Mouse (Mus musculus): ENCODE measurements at regions not wholly inside any gene's neighbourhood (a gene's known extent, or its start where the extent isn't known, plus 50 kb on each side); places are given as distances from the start of the nearest gene placed in this dataset.

DNA sequence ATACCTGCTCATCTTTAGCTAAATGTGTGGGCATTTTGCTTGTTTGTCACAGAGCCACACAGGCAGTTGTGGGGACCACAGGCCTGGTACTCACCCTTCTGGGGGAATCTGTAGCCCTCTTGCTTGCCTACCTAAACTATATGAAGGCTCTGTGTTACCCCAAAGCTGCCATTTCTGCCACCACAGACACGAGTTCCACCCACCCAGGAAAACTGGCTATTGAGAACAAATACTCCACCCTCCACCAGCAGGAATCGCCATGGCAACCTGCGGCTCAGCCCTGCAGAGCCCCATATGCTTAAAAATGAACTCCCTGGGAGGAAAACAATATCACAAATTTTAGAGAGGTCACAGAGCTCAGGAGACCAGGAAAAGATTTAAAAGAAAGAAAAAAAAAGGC, 76.0 kb upstream of the Ywhaq start:
- Histone ChIP-seq H3K4me3 (ENCODE audit: insufficient read depth, low read depth, low read length) (no peak overlapping the region), H3K4me1 (ENCODE audit: control insufficient read depth, insufficient read depth, low read length) (peaks cover 7% of the 10 kb centered on the region), H3K27ac (ENCODE audit: insufficient read depth, low read depth, low read length) (peak overlapping the region; percentile 89)
- WGBS, result 18% methylated on average over 3 of the region's 3 CpGs
- TF ChIP-seq CTCF (IDR thresholded peaks at IDR 0.05; ENCODE audit: insufficient read depth, low read depth, low read length) (no peak), POLR2A (IDR thresholded peaks at IDR 0.05; ENCODE audit: insufficient read depth, low read depth, low read length) (no peak)

DNA sequence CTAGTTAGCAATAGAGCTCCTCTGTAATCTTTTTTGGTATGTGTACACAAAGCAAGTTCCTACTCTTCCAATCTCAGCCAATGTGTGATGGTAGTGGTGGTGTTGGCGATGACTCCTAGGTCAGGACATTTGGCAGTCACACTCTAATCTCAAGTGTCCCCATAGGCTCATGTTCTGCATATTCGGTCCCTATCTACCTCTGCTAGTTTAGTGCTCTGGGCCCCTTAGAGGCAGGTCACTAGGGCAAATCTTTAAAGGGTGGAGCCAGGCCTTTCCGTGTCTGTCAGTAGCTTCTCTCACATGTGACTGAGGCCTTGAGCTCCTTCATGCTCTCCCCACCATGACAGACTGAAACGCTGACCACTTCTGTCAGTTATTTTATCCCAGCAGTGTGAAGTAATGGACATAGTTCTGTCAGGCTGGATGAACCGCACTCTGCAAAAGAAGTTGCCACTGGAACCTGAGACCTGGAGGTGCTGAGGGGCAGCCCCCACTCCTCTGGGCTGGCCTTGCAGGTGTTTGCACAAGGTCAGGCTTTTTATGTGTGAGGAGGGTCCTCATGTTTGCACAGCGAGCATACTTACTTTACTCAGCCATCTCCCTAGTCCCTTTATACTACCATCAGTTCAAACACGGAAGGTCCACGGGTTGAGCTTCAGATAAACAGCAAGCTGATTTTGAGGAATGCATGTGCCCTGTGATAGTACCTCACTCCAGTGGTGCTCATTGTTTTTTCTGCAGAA, 75.3 kb upstream of the Ywhaq start:
- Histone ChIP-seq H3K4me3 (ENCODE audit: insufficient read depth, low read depth, low read length) (no peak overlapping the region), H3K4me1 (ENCODE audit: control insufficient read depth, insufficient read depth, low read length) (peaks cover 7% of the 10 kb centered on the region), H3K27ac (ENCODE audit: insufficient read depth, low read depth, low read length) (peak overlapping the region; percentile 89)
- TF ChIP-seq POLR2A (IDR thresholded peaks at IDR 0.05; ENCODE audit: insufficient read depth, low read depth, low read length) (no peak), CTCF (IDR thresholded peaks at IDR 0.05; ENCODE audit: insufficient read depth, low read depth, low read length) (no peak)
- WGBS, result 74% methylated on average over 8 of the region's 8 CpGs

DNA sequence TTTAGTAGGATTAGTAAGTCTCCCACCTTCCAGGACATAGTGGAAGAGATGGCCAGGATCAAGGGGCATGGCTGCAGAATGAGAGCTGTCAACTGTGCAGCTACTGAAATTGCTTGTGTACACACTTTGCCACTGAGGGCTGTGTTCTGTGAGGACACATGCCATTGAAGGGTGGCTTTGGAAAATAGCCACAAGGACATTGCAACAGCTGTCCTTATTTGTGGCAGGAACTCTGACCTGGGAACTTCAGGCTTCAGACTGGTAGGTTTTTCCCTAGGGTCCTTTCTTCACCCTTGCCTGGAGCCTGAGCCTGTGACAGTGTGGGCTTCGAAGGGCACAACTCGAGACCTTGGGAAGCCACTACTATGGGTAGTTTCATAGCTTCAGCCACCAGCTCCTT, 64.2 kb upstream of the Ywhaq start:
- 91% methylated on average over 2 of the region's 2 CpGs for WGBS
- Histone ChIP-seq H3K4me1 (ENCODE audit: control insufficient read depth, insufficient read depth, low read length) (no peaks in the 10 kb centered on the region), H3K4me3 (ENCODE audit: insufficient read depth, low read depth, low read length) (no peak overlapping the region), H3K27ac (ENCODE audit: insufficient read depth, low read depth, low read length) (no peak overlapping the region)
- TF ChIP-seq CTCF (IDR thresholded peaks at IDR 0.05; ENCODE audit: insufficient read depth, low read depth, low read length) (no peak), POLR2A (IDR thresholded peaks at IDR 0.05; ENCODE audit: insufficient read depth, low read depth, low read length) (no peak)

- no peak for TF ChIP-seq POLR2A (IDR thresholded peaks at IDR 0.05; ENCODE audit: insufficient read depth, low read depth, low read length)
- no peak for TF ChIP-seq CTCF (IDR thresholded peaks at IDR 0.05; ENCODE audit: insufficient read depth, low read depth, low read length)
- WGBS, result 67% methylated on average over 2 of the region's 2 CpGs
- Histone ChIP-seq H3K27ac (ENCODE audit: insufficient read depth, low read depth, low read length) (no peak overlapping the region), H3K4me1 (ENCODE audit: control insufficient read depth, insufficient read depth, low read length) (no peaks in the 10 kb centered on the region), H3K4me3 (ENCODE audit: insufficient read depth, low read depth, low read length) (no peak overlapping the region)
Measured at GRCm38 (mm10) chr12:21480226-21480625, 62.8 kb upstream of the Ywhaq start.

DNA sequence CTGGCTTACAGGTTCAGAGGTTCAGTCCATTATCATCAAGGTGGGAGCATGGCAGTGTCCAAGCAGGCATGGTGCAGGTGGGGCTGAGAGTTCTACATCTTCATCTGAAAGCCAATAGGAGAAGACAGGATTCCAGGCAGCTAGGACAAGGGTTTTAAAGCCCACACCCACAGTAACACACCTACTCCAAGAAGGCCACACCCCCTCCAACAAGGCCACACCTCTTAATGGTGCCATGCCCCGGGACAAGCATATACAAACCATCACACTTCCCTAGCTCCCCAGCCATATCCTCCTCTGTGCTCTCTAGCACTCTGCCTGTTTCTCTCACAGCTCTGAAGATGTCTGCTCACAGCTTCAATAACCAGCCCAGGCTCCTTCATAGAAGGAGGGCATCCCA, 61.8 kb upstream of the Ywhaq start:
- no peaks in the 10 kb centered on the region for H3K4me1 ChIP-seq (ENCODE audit: control insufficient read depth, insufficient read depth, low read length)
- 63% methylated on average over 1 of the region's 1 CpGs for WGBS
- TF ChIP-seq POLR2A (IDR thresholded peaks at IDR 0.05; ENCODE audit: insufficient read depth, low read depth, low read length) (no peak), CTCF (IDR thresholded peaks at IDR 0.05; ENCODE audit: insufficient read depth, low read depth, low read length) (no peak)
- H3K4me3 ChIP-seq (ENCODE audit: insufficient read depth, low read depth, low read length), result no peak overlapping the region
- H3K27ac ChIP-seq (ENCODE audit: insufficient read depth, low read depth, low read length), result no peak overlapping the region

- TF ChIP-seq CTCF (IDR thresholded peaks at IDR 0.05; ENCODE audit: insufficient read depth, low read depth, low read length) (no peak), POLR2A (IDR thresholded peaks at IDR 0.05; ENCODE audit: insufficient read depth, low read depth, low read length) (no peak)
- 91% methylated on average over 2 of the region's 2 CpGs for WGBS
- Histone ChIP-seq H3K4me1 (ENCODE audit: control insufficient read depth, insufficient read depth, low read length) (no peaks in the 10 kb centered on the region; the same call in 1 of the 2 replicates), H3K4me3 (ENCODE audit: insufficient read depth, low read depth, low read length) (no peak overlapping the region), H3K27ac (ENCODE audit: insufficient read depth, low read depth, low read length) (no peak overlapping the region)
Measured at GRCm38 (mm10) chr12:21476516-21476915, 59.1 kb upstream of the Ywhaq start.

DNA sequence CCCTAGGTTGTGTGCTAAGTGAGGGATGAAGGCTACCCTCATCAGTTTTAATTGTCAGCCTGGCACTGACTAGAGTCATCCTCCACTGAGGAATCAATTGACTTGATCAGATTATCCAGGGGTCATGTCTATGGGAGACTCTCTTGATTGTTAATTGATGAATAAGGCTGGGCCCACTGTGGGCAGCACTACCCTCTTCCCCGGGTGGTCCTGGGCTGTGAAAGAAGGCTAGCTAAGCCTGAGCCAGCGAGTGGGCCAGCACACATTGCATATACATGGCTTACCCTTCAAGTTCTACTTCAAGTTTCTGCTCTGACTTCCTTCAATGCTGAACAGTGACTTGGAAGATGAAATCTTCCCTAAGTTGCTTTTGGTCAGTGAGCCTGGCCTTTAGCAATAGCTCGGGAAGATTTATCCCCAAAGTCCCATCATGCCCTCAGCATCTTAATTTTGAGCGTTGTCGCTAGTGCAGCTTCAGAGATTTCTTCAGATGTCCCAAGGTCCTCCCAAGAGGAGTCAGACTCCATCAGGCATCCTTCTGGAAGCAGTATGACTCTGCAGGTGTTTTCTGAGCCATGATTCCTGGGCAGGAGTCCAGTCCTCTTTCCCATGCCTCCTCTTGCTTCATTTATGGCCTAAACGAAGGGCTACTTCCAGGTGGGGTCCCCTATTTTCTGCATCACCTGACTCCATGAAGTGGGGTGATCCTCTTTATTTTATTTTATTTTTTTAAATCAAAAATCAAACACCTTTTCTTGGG, 55.7 kb upstream of the Ywhaq start:
- no peaks in the 10 kb centered on the region; the same call in 1 of the 2 replicates for H3K4me1 ChIP-seq (ENCODE audit: control insufficient read depth, insufficient read depth, low read length)
- WGBS, result 84% methylated on average over 6 of the region's 6 CpGs
- TF ChIP-seq CTCF (IDR thresholded peaks at IDR 0.05; ENCODE audit: insufficient read depth, low read depth, low read length) (no peak), POLR2A (IDR thresholded peaks at IDR 0.05; ENCODE audit: insufficient read depth, low read depth, low read length) (no peak)
- no peak overlapping the region for H3K27ac ChIP-seq (ENCODE audit: insufficient read depth, low read depth, low read length)
- no peak overlapping the region for H3K4me3 ChIP-seq (ENCODE audit: insufficient read depth, low read depth, low read length)

DNA sequence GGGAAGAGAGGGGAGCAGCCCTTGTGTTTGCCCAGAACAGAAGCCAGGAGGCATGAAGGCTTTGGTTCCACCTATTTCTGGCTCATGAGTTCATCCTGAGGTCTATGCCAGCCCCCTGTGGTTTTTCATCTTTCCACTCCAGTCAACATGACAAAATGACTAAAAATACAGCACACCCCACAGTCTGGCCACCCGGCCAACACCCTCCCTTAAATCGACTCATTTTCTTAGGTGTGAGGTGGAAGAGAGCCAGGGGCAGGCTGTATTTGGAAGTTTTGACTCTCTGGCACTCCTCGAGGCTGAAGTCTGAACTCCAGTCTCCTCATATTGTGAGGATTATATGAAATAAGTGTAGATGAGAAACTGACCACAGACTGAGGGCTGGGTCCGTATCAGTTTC, 55.0 kb upstream of the Ywhaq start:
- 47% methylated on average over 4 of the region's 4 CpGs for WGBS
- no peak overlapping the region for H3K4me3 ChIP-seq (ENCODE audit: insufficient read depth, low read depth, low read length)
- no peaks in the 10 kb centered on the region; the same call in 1 of the 2 replicates for H3K4me1 ChIP-seq (ENCODE audit: control insufficient read depth, insufficient read depth, low read length)
- H3K27ac ChIP-seq (ENCODE audit: insufficient read depth, low read depth, low read length), result no peak overlapping the region
- TF ChIP-seq POLR2A (IDR thresholded peaks at IDR 0.05; ENCODE audit: insufficient read depth, low read depth, low read length) (no peak), CTCF (IDR thresholded peaks at IDR 0.05; ENCODE audit: insufficient read depth, low read depth, low read length) (no peak)

- no peak for TF ChIP-seq POLR2A (IDR thresholded peaks at IDR 0.05; ENCODE audit: insufficient read depth, low read depth, low read length)
- no peak for TF ChIP-seq CTCF (IDR thresholded peaks at IDR 0.05; ENCODE audit: insufficient read depth, low read depth, low read length)
- H3K4me3 ChIP-seq (ENCODE audit: insufficient read depth, low read depth, low read length), result no peak overlapping the region
- no peak overlapping the region for H3K27ac ChIP-seq (ENCODE audit: insufficient read depth, low read depth, low read length)
- no peaks in the 10 kb centered on the region; the same call in 1 of the 2 replicates for H3K4me1 ChIP-seq (ENCODE audit: control insufficient read depth, insufficient read depth, low read length)
- WGBS, result 83% methylated on average over 7 of the region's 7 CpGs
Measured at GRCm38 (mm10) chr12:21471986-21472385, 54.5 kb upstream of the Ywhaq start.
